Mouse (Mus musculus) erythroblast, embryonic 14.5 days (primary cell): ENCODE data around the gene Prdx5.

Source experiments
- GATA1 ChIP-seq: IDR thresholded peaks from 2 replicates; pipeline ENCODE4 v1.6.1; 2012; ENCODE audit warnings: low read length, inconsistent platforms, mixed read lengths
- TAL1 ChIP-seq: IDR thresholded peaks from 3 replicates; pipeline ENCODE4 v1.6.1; 2012; ENCODE audit warnings: low read length, inconsistent platforms, mixed read lengths

GRCm38 (mm10) chr19:6942764-6943163, 32.9 kb upstream of the Prdx5 start:
- TF ChIP-seq TAL1 (no peak), GATA1 (no peak)
